Mouse (Mus musculus) CH12.LX (cell line): ENCODE results near the gene Wfdc6a. TPM values are rescaled to one million over a fixed set of nuclear protein-coding genes. Genes with fewer than 3 reads are reported as not detected.
A peak's percentile ranks its signal among the peaks of the same experiment; 100 is the strongest.
"Not testable (repeated sequence)": the region's sequence is repeated elsewhere in the genome, so short reads cannot be mapped to it uniquely, and the experiment has no call there.

ENCODE experiments used
- DNase-seq: peaks from one replicate; pipeline ENCODE4 v3.0.0-alpha.2; 2013; ENCODE audit errors: extremely low read depth
- H3K27ac ChIP-seq: 2 replicates; pipeline ENCODE4 v1.5.1; 2012; ENCODE audit warnings: low read depth, mild to moderate bottlenecking, control low read depth, moderate library complexity; ENCODE audit not compliant: insufficient read depth
- H3K27me3 ChIP-seq: replicated peaks from 2 replicates; pipeline ENCODE3; 2012; ENCODE audit warnings: inconsistent platforms
- H3K36me3 ChIP-seq, 2 experiments: replicated peaks in 1 of 2; 2 replicates each; pipeline versions ENCODE3 to v1.6.1; 2012; ENCODE audit warnings: inconsistent platforms in 1 of 2, low read length in 1 of 2, mild to moderate bottlenecking in 1 of 2, mixed read lengths in 1 of 2, moderate library complexity in 1 of 2; ENCODE audit not compliant: control insufficient read depth in 1 of 2, insufficient read depth in 1 of 2
- H3K4me1 ChIP-seq, 2 experiments: 2 replicates each; pipeline ENCODE4 v1.6.1; 2012; ENCODE audit warnings: inconsistent platforms in 1 of 2, moderate library complexity in 1 of 2; ENCODE audit not compliant: insufficient read depth in 2 of 2, control insufficient read depth in 1 of 2
- H3K4me2 ChIP-seq: 2 replicates; pipeline ENCODE4 v1.6.1; 2012; ENCODE audit warnings: low read depth, mild to moderate bottlenecking, control low read depth; ENCODE audit not compliant: poor library complexity, insufficient read depth, severe bottlenecking
- H3K4me3 ChIP-seq, 3 experiments: fragments of 150-350 bp in 1 of 3; sonication (generic) in 1 of 3; replicated peaks in 1 of 3; 2 replicates each; pipeline versions ENCODE3 to v1.5.1; 2011 to 2012; ENCODE audit warnings: low read depth in 2 of 3, low read length in 2 of 3, mild to moderate bottlenecking in 2 of 3, moderate library complexity in 2 of 3, control low read depth in 1 of 3, improper control_type of control experiment in 1 of 3, inconsistent platforms in 1 of 3, mixed read lengths in 1 of 3; ENCODE audit not compliant: poor library complexity in 1 of 3
- H3K79me2 ChIP-seq: replicated peaks from 2 replicates; pipeline ENCODE4 v1.6.1; 2012; ENCODE audit warnings: mild to moderate bottlenecking, moderate library complexity; ENCODE audit not compliant: control insufficient read depth, poor library complexity, insufficient read depth, severe bottlenecking; ENCODE audit errors: extremely low read depth
- H3K9ac ChIP-seq: 2 replicates; pipeline ENCODE4 v1.6.1; 2012; ENCODE audit warnings: low read depth, mild to moderate bottlenecking, control low read depth, moderate library complexity; ENCODE audit not compliant: insufficient read depth
- H3K9me3 ChIP-seq: replicated peaks from 2 replicates; pipeline ENCODE3; 2012; ENCODE audit warnings: low read length, inconsistent platforms, mixed read lengths
- CTCF ChIP-seq, 2 experiments: IDR thresholded peaks in 1 of 2; conservative IDR thresholded peaks in 1 of 2; 2 replicates each; pipeline ENCODE4 v1.5.1; 2011 to 2012; ENCODE audit warnings: low read depth in 2 of 2, low read length in 2 of 2, improper control_type of control experiment in 1 of 2, inconsistent platforms in 1 of 2, mild to moderate bottlenecking in 1 of 2, moderate library complexity in 1 of 2
- E2F4 ChIP-seq: IDR thresholded peaks from 2 replicates; pipeline ENCODE4 v1.6.1; 2011; ENCODE audit warnings: low read depth, low read length, improper control_type of control experiment; ENCODE audit not compliant: insufficient replicate concordance
- ELF1 ChIP-seq: IDR thresholded peaks from 2 replicates; pipeline ENCODE4 v1.6.1; 2014; ENCODE audit warnings: low read depth, mild to moderate bottlenecking, inconsistent platforms, low read length, improper control_type of control experiment
- ETS1 ChIP-seq: conservative IDR thresholded peaks from 2 replicates; pipeline ENCODE4 v1.6.1; 2012; ENCODE audit warnings: low read depth, mild to moderate bottlenecking, inconsistent platforms, low read length, improper control_type of control experiment, moderate library complexity
- MEF2A ChIP-seq: IDR thresholded peaks from 2 replicates; pipeline ENCODE4 v1.6.1; 2014; ENCODE audit warnings: low read depth, mild to moderate bottlenecking, inconsistent platforms, low read length, improper control_type of control experiment, borderline replicate concordance
- MYC ChIP-seq: IDR thresholded peaks from 2 replicates; pipeline ENCODE4 v1.6.1; 2011; ENCODE audit warnings: low read depth, mild to moderate bottlenecking, improper control_type of control experiment, low read length
- NELFE ChIP-seq: IDR thresholded peaks from 2 replicates; pipeline ENCODE4 v1.6.1; 2011; ENCODE audit warnings: low read depth, low read length, improper control_type of control experiment
- NRF1 ChIP-seq: IDR thresholded peaks from 2 replicates; pipeline ENCODE4 v1.6.1; 2014; ENCODE audit warnings: low read depth, mild to moderate bottlenecking, inconsistent platforms, low read length, improper control_type of control experiment, moderate library complexity
- PAX5 ChIP-seq: IDR thresholded peaks from 2 replicates; pipeline ENCODE4 v1.6.1; 2012; ENCODE audit warnings: low read length, inconsistent platforms, mixed read lengths
- POLR2A ChIP-seq: IDR thresholded peaks from 2 replicates; pipeline ENCODE4 v1.6.1; 2011; ENCODE audit warnings: low read depth, mild to moderate bottlenecking, improper control_type of control experiment, low read length
- RAD21 ChIP-seq: IDR thresholded peaks from 2 replicates; pipeline ENCODE4 v1.6.1; 2011; ENCODE audit warnings: low read depth, mild to moderate bottlenecking, low read length, improper control_type of control experiment, moderate library complexity
- RCOR1 ChIP-seq: conservative IDR thresholded peaks from 2 replicates; pipeline ENCODE4 v1.6.1; 2012; ENCODE audit warnings: low read depth, mild to moderate bottlenecking, inconsistent platforms, low read length, improper control_type of control experiment
- SMC3 ChIP-seq: IDR thresholded peaks from 2 replicates; pipeline ENCODE4 v1.6.1; 2011; ENCODE audit warnings: low read depth, low read length, improper control_type of control experiment
- TBP ChIP-seq: conservative IDR thresholded peaks from 2 replicates; pipeline ENCODE4 v1.6.1; 2011; ENCODE audit warnings: low read depth, low read length, improper control_type of control experiment
- TCF12 ChIP-seq: IDR thresholded peaks from 2 replicates; pipeline ENCODE4 v1.6.1; 2014; ENCODE audit warnings: low read depth, mild to moderate bottlenecking, inconsistent platforms, low read length, improper control_type of control experiment
- UBTF ChIP-seq: IDR thresholded peaks from 2 replicates; pipeline ENCODE4 v1.6.1; 2012; ENCODE audit warnings: low read depth, mild to moderate bottlenecking, inconsistent platforms, low read length, improper control_type of control experiment, moderate library complexity
- USF1 ChIP-seq: IDR thresholded peaks from 2 replicates; pipeline ENCODE4 v1.6.1; 2014; ENCODE audit warnings: low read depth, mild to moderate bottlenecking, inconsistent platforms, low read length, improper control_type of control experiment
- ZC3H11A ChIP-seq: IDR thresholded peaks from 2 replicates; pipeline ENCODE4 v1.6.1; 2012; ENCODE audit warnings: low read depth, mild to moderate bottlenecking, inconsistent platforms, low read length, improper control_type of control experiment
- ZNF384 ChIP-seq: IDR thresholded peaks from 2 replicates; pipeline ENCODE4 v1.6.1; 2012; ENCODE audit warnings: low read depth, low read length, improper control_type of control experiment, inconsistent platforms
- dilution Hi-C: fragments of 300-500 bp; cut with MboI; formaldehyde crosslinking; loops from 2 replicates; pipeline ENCODE4 v1.14.3; 2020; ENCODE audit warnings: low sequenced_read_pairs; ENCODE audit not compliant: extremely low pct_unique_long_range_greater_than_20kb, extremely low pct_ligation_motif_present
- in situ Hi-C: fragments of 300-500 bp; cut with MboI; formaldehyde crosslinking; loops from 3 replicates; pipeline ENCODE4 v1.14.3; 2019; ENCODE audit warnings: low sequenced_read_pairs, low pct_ligation_motif_present, low pct_unique_long_range_greater_than_20kb, mixed read lengths
- polyA plus RNA-seq: library from polyadenylated mRNA; unstranded; fragments of >175 nt; gene quantifications from 2 replicates; pipeline ENCODE4 v1.2.1, GENCODE M21; 2012; ENCODE audit warnings: low read depth; ENCODE audit not compliant: insufficient read length
- total RNA-seq, 2 experiments: library from RNA; depleted of rRNA; stranded (reverse); fragments of 300-350 nt in 1 of 2; fragments of >200 nt in 1 of 2; gene quantifications; 2 replicates each; pipeline ENCODE4 v1.2.3; 2012 to 2014

The Wfdc6a gene
- total RNA-seq (2012; rRNA removed) (not detected in 2 replicates), total RNA-seq (2014; rRNA removed) (not detected in 2 replicates), polyA plus RNA-seq (not detected in 2 replicates)

- dilution Hi-C loops, H3K36me3 ChIP-seq, DNase-seq, H3K79me2 ChIP-seq, in situ Hi-C loops, H3K4me2 ChIP-seq, H3K4me3 ChIP-seq, H3K9ac ChIP-seq, H3K9me3 ChIP-seq, H3K27ac ChIP-seq, H3K4me1 ChIP-seq: not testable (repeated sequence)
- peaks cover 81% of the 10 kb centered on the region for H3K27me3 ChIP-seq
Measured at GRCm38 (mm10) chr2:164585025-164585725, at the start of gene Wfdc6a. Gene Wfdc6a (minus strand): TSS chr2:164585447.

- in situ Hi-C loops = no loop called here
- dilution Hi-C loops = no loop called here
- Histone ChIP-seq H3K27ac (no peak overlapping the region), H3K4me2 (no peak overlapping the region), H3K4me3 (no peak overlapping the region), H3K36me3 (no peaks in the 10 kb centered on the region), H3K27me3 (peaks cover 79% of the 10 kb centered on the region), H3K9me3 (no peaks in the 10 kb centered on the region), H3K4me1 (peaks cover 0 to 2% of the 10 kb centered on the region in 2 experiments; a peak in 2 of 4 replicates), H3K9ac (no peak overlapping the region), H3K79me2 (no peaks in the 10 kb centered on the region)
- TF ChIP-seq ETS1 = no peak
- peak; percentile 2; the same call in 1 of the 2 replicates for TF ChIP-seq RAD21
- TF ChIP-seq CTCF (conservative IDR thresholded peaks at IDR 0.05 in 1 of 2, IDR thresholded peaks at IDR 0.05 in 1 of 2; ENCODE audit: low read depth in 2 of 2, low read length in 2 of 2) = peak in 1 of 2 experiments; percentile 42; a peak in 2 of 4 replicates
- peak; percentile 30 for TF ChIP-seq SMC3
- no peak for TF ChIP-seq TBP
- no peak for DNase-seq
Measured at GRCm38 (mm10) chr2:164621775-164622174, 36.5 kb upstream of the Wfdc6a start.

GRCm38 (mm10) chr2:164619050-164619449 is 33.8 kb upstream of the Wfdc6a start:
- TF ChIP-seq PAX5 (no peak), MEF2A (no peak), ZC3H11A (no peak), NELFE (no peak), E2F4 (no peak), USF1 (no peak), MYC (no peak), UBTF (no peak), TBP (no peak), NRF1 (no peak), ELF1 (no peak), TCF12 (no peak), ZNF384 (no peak), POLR2A (no peak), RCOR1 (no peak)
- peaks cover 0 to 2% of the 10 kb centered on the region in 2 experiments; a peak in 2 of 4 replicates for H3K4me1 ChIP-seq
- no peak overlapping the region for H3K9ac ChIP-seq
- no peak overlapping the region for H3K27ac ChIP-seq
- dilution Hi-C loops = no loop called here
- H3K4me2 ChIP-seq = no peak overlapping the region
- no peak for DNase-seq
- in situ Hi-C loops = no loop called here
- no peaks in the 10 kb centered on the region for H3K36me3 ChIP-seq
- peaks cover 70% of the 10 kb centered on the region for H3K27me3 ChIP-seq
- H3K79me2 ChIP-seq = no peaks in the 10 kb centered on the region
- no peaks in the 10 kb centered on the region for H3K9me3 ChIP-seq
- no peak overlapping the region for H3K4me3 ChIP-seq
